Mouse (Mus musculus): ENCODE data around the gene Coq5. TPM values are rescaled to one million over a fixed set of nuclear protein-coding genes. Genes with fewer than 3 reads are reported as not detected.

Gene Coq5
- total and polyA plus RNA-seq, 3 experiments, result 41.9 to 46.7 (median 43.9) TPM

DNA sequence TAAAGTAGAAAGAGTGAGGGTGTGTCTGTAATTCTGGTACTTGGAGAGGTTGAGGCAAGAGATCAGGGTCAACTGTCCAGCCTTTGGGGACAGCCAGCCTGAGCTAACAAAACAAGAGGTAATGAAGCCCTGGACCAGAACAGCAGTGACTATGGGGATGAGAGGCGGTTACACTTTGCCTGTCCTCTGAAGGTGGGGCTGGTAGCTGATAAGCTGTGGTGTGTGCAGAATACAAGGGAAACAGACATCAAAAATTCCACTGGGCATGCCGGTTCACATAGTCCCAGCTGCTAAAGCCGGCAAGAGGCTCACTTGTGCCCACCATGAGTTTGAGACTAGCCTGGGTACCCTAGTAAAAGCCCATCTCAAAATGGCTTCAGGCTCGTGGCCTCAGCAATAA lies 32.9 kb downstream of the Coq5 start:
- in situ Hi-C loops (cut with MboI; ENCODE audit: low pct_ligation_motif_present, low pct_unique_long_range_greater_than_20kb, low sequenced_read_pairs) (no loop called here), dilution Hi-C loops (cut with MboI; ENCODE audit: extremely low pct_ligation_motif_present, extremely low pct_unique_long_range_greater_than_20kb, low sequenced_read_pairs) (no loop called here)
- TF ChIP-seq TBP (conservative IDR thresholded peaks at IDR 0.05; ENCODE audit: low read depth, low read length), result no peak
- no peak for TF ChIP-seq TCF12 (IDR thresholded peaks at IDR 0.05; ENCODE audit: low read depth, low read length)
- no peak for TF ChIP-seq JUN (IDR thresholded peaks at IDR 0.05; ENCODE audit: insufficient read depth, low read depth, low read length)
- TF ChIP-seq SMC3 (IDR thresholded peaks at IDR 0.05; ENCODE audit: low read depth, low read length), result no peak
- TF ChIP-seq NELFE (IDR thresholded peaks at IDR 0.05; ENCODE audit: low read depth, low read length), result no peak
- TF ChIP-seq USF2 (conservative IDR thresholded peaks at IDR 0.05; ENCODE audit: low read depth, low read length), result no peak
- no peak for TF ChIP-seq JUND (conservative IDR thresholded peaks at IDR 0.05; ENCODE audit: low read depth, low read length)
- no peak for TF ChIP-seq EP300 (IDR thresholded peaks at IDR 0.05; ENCODE audit: low read length)
- no peak for TF ChIP-seq PAX5 (IDR thresholded peaks at IDR 0.05; ENCODE audit: low read length)
- TF ChIP-seq MAFK (IDR thresholded peaks at IDR 0.05; ENCODE audit: insufficient replicate concordance, low read length), result no peak
- TF ChIP-seq RCOR1 (conservative IDR thresholded peaks at IDR 0.05; ENCODE audit: low read depth, low read length), result no peak
- no peak overlapping the region for H3K4me2 ChIP-seq (ENCODE audit: insufficient read depth, low read depth, poor library complexity, severe bottlenecking)
- no peaks in the 10 kb centered on the region for H3K9me3 ChIP-seq (replicated peaks; ENCODE audit: low read length)
- peaks cover 0 to 4% of the 10 kb centered on the region in 2 experiments; a peak in 2 of 4 replicates for H3K4me1 ChIP-seq (ENCODE audit: control insufficient read depth in 1 of 2, insufficient read depth in 2 of 2)
- no peaks in the 10 kb centered on the region for H3K27me3 ChIP-seq (replicated peaks)
- no peak for DNase-seq (ENCODE audit: extremely low read depth)
- no peaks in the 10 kb centered on the region for H3K79me2 ChIP-seq (replicated peaks; ENCODE audit: control insufficient read depth, extremely low read depth, insufficient read depth, poor library complexity, severe bottlenecking)
- H3K9ac ChIP-seq (ENCODE audit: insufficient read depth, low read depth), result no peak overlapping the region
- no peak overlapping the region for H3K27ac ChIP-seq (ENCODE audit: insufficient read depth, low read depth)
- H3K4me3 ChIP-seq (replicated peaks in 1 of 3; ENCODE audit: low read depth in 2 of 3, low read length in 2 of 3, poor library complexity in 1 of 3), result no peak overlapping the region
- H3K36me3 ChIP-seq (replicated peaks in 1 of 2; ENCODE audit: control insufficient read depth in 1 of 2, insufficient read depth in 1 of 2, low read length in 1 of 2), result peaks cover 0 to 6% of the 10 kb centered on the region in 2 experiments

DNA sequence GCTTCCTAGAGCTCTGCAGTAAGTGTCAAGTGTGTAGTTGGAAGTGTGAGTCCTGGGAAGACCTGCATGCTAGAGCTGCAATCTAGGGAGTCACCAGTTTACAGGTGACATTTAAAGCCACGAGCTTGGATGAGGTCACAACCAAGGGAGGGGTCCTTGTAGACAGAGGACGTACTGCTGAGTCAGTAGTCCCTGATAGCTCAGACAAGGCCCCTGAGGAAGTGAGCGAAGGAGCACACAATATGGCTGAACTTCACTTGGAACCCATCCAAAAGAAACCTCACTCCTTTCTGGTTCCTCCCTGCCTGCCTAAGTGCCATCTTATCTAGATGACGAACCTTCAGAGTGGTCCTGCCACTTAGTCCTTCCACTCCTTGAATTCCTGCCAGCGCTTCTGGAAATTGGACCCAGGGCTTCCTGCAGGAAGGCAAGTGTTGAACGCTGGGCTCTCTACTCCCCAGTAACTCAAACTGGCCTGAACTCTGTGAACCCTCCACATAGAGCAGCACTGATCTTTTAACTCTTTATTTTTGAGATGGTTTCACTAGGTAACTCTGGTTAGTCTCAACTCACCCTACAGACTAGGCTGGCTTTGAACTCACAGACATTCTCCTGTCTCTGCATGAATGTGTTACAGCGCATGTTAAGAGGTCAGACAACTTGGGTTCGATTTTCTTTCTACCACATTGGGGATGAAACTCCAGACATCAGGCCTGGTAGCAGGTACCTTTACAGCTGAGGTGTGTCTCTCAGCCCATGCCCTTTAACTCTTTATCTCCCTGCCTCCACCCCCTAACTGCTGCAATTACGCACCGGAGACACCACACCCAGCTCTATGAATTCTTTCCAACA lies 33.6 kb downstream of the Coq5 start:
- dilution Hi-C loops (cut with MboI; ENCODE audit: extremely low pct_ligation_motif_present, extremely low pct_unique_long_range_greater_than_20kb, low sequenced_read_pairs) (no loop called here), in situ Hi-C loops (cut with MboI; ENCODE audit: low pct_ligation_motif_present, low pct_unique_long_range_greater_than_20kb, low sequenced_read_pairs) (no loop called here)
- Histone ChIP-seq H3K9me3 (replicated peaks; ENCODE audit: low read length) (no peaks in the 10 kb centered on the region), H3K36me3 (replicated peaks in 1 of 2; ENCODE audit: control insufficient read depth in 1 of 2, insufficient read depth in 1 of 2, low read length in 1 of 2) (peaks cover 0 to 6% of the 10 kb centered on the region in 2 experiments), H3K4me3 (replicated peaks in 1 of 3; ENCODE audit: low read depth in 2 of 3, low read length in 2 of 3, poor library complexity in 1 of 3) (no peak overlapping the region), H3K4me1 (ENCODE audit: control insufficient read depth in 1 of 2, insufficient read depth in 2 of 2) (peaks cover 0 to 10% of the 10 kb centered on the region in 2 experiments; a peak in 3 of 4 replicates), H3K27ac (ENCODE audit: insufficient read depth, low read depth) (no peak overlapping the region), H3K9ac (ENCODE audit: insufficient read depth, low read depth) (no peak overlapping the region), H3K79me2 (replicated peaks; ENCODE audit: control insufficient read depth, extremely low read depth, insufficient read depth, poor library complexity, severe bottlenecking) (no peaks in the 10 kb centered on the region), H3K27me3 (replicated peaks) (no peaks in the 10 kb centered on the region), H3K4me2 (ENCODE audit: insufficient read depth, low read depth, poor library complexity, severe bottlenecking) (no peak overlapping the region)
- TF ChIP-seq JUND (conservative IDR thresholded peaks at IDR 0.05; ENCODE audit: low read depth, low read length) (no peak), MAFK (IDR thresholded peaks at IDR 0.05; ENCODE audit: insufficient replicate concordance, low read length) (no peak), ZC3H11A (IDR thresholded peaks at IDR 0.05; ENCODE audit: low read depth, low read length) (no peak), CHD2 (IDR thresholded peaks at IDR 0.05; ENCODE audit: low read length) (no peak), USF2 (conservative IDR thresholded peaks at IDR 0.05; ENCODE audit: low read depth, low read length) (no peak), CHD1 (IDR thresholded peaks at IDR 0.05; ENCODE audit: low read depth, low read length) (no peak), PAX5 (IDR thresholded peaks at IDR 0.05; ENCODE audit: low read length) (no peak)
- DNase-seq (ENCODE audit: extremely low read depth), result no peak

Data from CH12.LX (cell line).